Mouse (Mus musculus) testis, adult 2 months (tissue): Measurements from ENCODE around the gene Cd300lf.

Source experiments
- CTCF ChIP-seq: fragments of 200-500 bp; IDR thresholded peaks from 2 replicates; pipeline ENCODE4 v1.5.1; 2012; ENCODE audit warnings: low read depth, mild to moderate bottlenecking, inconsistent platforms, low read length, moderate library complexity; ENCODE audit not compliant: control insufficient read depth, insufficient read depth, insufficient replicate concordance
- POLR2A ChIP-seq: fragments of 200-500 bp; IDR thresholded peaks from 2 replicates; pipeline ENCODE4 v1.6.1; 2012; ENCODE audit warnings: low read depth, mild to moderate bottlenecking, inconsistent platforms, low read length, moderate library complexity; ENCODE audit not compliant: control insufficient read depth

- no peak for TF ChIP-seq CTCF
- TF ChIP-seq POLR2A, result no peak
Measured at GRCm38 (mm10) chr11:115112196-115112595, 21.6 kb downstream of the Cd300lf start.
